Mouse (Mus musculus): Measurements from ENCODE around the gene Prrxl1.

DNA sequence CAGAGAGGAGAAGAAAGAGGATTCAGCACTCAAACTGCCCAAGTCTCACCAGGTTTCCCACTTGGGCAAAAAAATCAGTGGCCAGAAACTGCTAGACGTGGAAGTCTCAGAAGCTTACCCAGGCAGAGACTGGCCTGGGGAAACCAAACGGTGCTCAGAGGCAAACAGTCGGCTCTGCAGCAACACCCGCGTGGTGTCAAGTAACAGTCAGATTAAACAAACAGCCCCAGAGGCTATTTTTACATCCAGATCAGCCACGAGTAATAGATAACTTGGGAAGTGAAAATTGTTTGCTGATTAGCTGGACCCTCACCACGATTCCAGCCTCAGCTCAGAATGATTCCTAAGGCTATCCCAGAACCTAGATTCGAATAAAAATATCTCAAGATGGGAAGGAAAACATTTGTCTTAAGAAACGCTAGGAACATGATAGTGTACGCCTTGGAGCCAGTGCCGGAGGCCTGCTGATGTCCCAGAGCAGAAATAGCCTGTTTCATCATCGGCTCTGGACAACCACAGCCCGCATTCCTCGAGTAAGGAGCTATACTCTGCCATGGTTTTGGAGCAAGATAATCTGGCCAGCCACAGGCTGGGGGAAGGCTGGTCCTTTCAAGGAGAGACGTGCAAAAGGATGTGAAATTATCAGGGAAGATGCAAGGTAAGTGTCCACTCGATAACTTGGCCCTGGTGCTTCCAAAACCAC lies 86.1 kb downstream of the Prrxl1 start, which contains the start of gene 3425401B19Rik:
- TF ChIP-seq POLR2A (IDR thresholded peaks at IDR 0.05; ENCODE audit: insufficient read length, low read depth), result no peak
- no peak for TF ChIP-seq SRF (IDR thresholded peaks at IDR 0.05; ENCODE audit: control insufficient read depth, insufficient read length, low read depth)
- no peak for TF ChIP-seq TCF12 (IDR thresholded peaks at IDR 0.05; ENCODE audit: insufficient read depth, poor library complexity, severe bottlenecking)
- TF ChIP-seq REST (IDR thresholded peaks at IDR 0.05; ENCODE audit: insufficient read depth, insufficient read length), result no peak
- TF ChIP-seq TCF3 (IDR thresholded peaks at IDR 0.05; ENCODE audit: insufficient read length, low read depth), result no peak
- no peak for TF ChIP-seq MYOD1 (IDR thresholded peaks at IDR 0.05; ENCODE audit: control insufficient read depth in 1 of 3, insufficient read length in 2 of 3, low read depth in 2 of 3)
- no peak for TF ChIP-seq MYOG (IDR thresholded peaks at IDR 0.05; ENCODE audit: control insufficient read depth in 1 of 3, insufficient read depth in 1 of 3, insufficient read length in 2 of 3, low read depth in 2 of 3)
- TF ChIP-seq USF1 (IDR thresholded peaks at IDR 0.05; ENCODE audit: low read depth), result no peak
- TF ChIP-seq E2F4 (IDR thresholded peaks at IDR 0.05; ENCODE audit: insufficient read depth), result no peak
